Mouse (Mus musculus): ENCODE measurements around the gene Asb17. TPM values are rescaled to one million over a fixed set of nuclear protein-coding genes. Genes with fewer than 3 reads are reported as not detected.

The Asb17 gene
- total RNA-seq (2023) = not detected

GRCm38 (mm10) chr3:153844030-153844429 lies at the start of gene Asb17:
Gene Asb17, plus strand, starts transcription at chr3:153844209.

Other genes starting within 250 kb of the Asb17 start
- gene St6galnac3, start 119.0 kb upstream of the Asb17 start, total RNA-seq (2023) = 10 to 100 TPM; 12.0 to 12.4 TPM
- under 1 TPM; 0.17 to 0.30 TPM for gene Msh4, start 61.9 kb downstream of the Asb17 start, total RNA-seq (2023)
- gene Rabggtb, start 68.8 kb downstream of the Asb17 start, total RNA-seq (2023) = 10 to 100 TPM; 74.3 to 95.1 TPM
- gene Acadm, start 100.4 kb downstream of the Asb17 start, total RNA-seq (2023) = 10 to 100 TPM; 66.4 to 78.3 TPM
- not detected for gene Slc44a5, start 129.2 kb downstream of the Asb17 start, total RNA-seq (2023)

Data from T-cell, adult 66 days (primary cell).